Mouse (Mus musculus) v-Abl transformed pro-B cells (cell line): ENCODE measurements around the gene Setd2.

ENCODE experiments used
- in situ Hi-C, 2 experiments: fragments of 400-800 bp; cut with MboI; formaldehyde crosslinking; loops; one replicate each; pipeline ENCODE4 v1.15.1; 2025; ENCODE audit not compliant: unreplicated experiment in 2 of 2

Gene Setd2

DNA sequence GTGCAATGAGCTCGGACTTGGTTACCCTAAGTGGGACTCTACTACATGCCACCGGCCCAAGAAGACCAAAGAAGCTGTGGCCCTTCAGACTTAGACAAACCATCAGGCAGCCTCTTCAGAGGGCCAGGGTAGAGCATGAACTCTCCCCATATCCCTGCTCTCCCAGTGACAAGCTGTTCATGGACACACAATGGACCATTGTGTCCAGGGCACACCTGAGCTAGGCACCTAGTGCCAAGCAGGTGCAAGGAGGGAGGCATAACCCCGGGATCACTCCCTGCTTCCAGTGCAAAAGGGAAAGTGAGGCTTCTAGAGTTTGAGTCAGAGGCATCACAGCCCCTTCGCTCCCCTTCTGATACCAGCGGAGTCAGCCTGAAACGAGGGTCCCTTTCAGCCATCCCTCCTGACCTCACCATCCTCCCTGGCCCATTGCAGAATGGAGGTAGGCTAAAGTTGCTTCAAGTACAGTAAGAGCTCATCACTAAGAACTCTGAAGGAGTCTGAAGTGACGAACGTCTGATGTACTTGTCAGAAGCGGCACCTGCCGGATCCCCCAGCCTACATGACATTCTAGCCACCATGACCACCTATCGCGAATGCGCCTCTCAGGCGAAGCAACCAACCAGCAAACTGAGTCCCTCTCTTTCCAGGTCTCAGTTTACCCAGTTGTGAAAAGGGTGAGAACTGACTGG lies 120.7 kb downstream of the Setd2 start:
- in situ Hi-C loops: loop anchor here in 1 of 2 experiments (10.0 kb wide), 1 partner anchor 318 kb away; the partner anchor contains the start of gene Scap

DNA sequence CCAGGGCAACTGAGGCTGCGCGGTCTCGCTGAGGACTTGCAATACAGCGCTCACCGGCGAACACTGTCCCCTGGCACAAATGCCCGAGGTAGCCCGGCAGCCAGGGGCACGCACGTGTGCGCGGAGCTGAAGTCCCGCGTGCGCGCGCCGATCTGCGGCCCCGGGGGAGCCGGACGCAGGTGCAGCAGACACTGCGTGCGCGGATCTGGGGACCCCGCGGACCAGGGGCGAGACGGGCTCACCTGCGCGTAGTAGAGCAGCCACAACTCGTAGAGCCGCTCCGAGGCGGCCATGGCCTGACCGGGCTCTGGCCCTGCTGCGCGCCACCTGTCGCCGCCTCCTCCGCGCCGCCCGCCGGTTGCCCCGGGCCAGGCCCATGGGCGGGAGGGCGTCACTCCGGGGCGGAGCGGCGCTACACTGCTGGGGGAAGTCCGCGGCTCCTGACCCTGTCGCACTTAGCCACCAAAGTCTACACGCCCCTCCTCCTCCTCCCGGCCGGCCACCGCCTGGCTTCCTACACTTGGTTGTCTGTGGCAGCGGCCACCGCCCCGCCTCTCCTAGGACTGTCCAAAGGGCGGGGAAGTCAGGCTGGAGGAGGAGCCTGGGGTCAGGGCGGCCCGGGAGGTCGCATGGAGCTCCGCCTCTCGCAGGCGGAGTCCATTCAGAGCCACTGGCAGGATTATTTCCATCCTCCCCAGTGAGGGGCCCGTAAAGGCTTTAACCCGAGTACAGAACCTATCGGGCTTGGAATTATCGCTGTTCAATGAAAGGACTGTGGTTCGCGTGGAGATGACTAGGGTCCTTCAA lies 121.5 kb downstream of the Setd2 start, which contains the start of gene Nbeal2:
Nbeal2 (minus strand) TSS at position 507 of the 807 bp plus-strand sequence.
- in situ Hi-C loops: loop anchor here in 1 of 2 experiments (10.0 kb wide), 1 partner anchor 319 kb away; the partner anchor contains the start of gene Scap

DNA sequence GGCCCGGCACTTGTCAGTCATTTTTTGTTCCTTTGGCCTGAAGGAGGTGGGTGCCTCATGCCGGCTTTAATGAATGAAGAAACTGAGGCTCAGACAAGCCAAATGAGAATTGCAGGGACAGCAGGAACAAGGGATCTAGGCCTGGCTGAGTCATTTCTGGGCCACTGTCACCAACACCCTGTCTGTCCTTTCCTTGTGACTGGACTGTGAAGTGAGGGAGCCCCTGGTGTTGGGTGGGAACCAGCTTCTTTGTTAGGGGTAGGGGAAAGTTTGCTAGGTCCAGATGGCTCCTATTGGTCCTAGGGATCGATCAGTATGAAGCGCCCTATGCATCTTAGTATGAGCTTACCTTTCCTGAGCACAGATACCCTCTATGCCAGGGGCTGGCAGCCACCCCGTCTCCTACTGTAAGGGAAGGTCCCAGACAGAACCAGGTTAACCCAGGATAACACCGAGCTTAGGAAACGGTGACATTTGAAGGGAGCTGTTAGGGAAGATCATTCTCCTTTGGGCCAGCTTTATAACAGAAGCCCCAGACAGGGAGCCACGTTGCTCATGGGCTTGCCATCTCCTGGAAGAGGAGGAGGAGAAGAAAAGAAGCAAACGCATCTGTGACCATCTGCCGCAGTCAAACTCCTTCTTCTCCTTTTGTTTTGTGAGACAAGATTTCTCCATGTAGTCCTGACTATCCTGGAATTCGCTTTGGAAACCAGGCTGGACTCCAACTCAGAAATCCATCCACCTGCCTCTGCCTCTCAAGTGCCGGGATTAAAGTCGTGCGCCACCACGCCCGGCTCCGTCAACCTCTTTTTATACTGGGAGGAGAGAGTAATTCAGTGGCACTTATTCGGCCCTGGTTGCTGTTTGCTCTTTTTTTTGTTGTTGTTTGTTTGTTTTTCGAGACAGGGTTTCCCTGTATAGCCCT lies 122.6 kb downstream of the Setd2 start:
- in situ Hi-C loops: loop anchor here in 1 of 2 experiments (10.0 kb wide), 1 partner anchor 320 kb away; the partner anchor contains the start of gene Scap

DNA sequence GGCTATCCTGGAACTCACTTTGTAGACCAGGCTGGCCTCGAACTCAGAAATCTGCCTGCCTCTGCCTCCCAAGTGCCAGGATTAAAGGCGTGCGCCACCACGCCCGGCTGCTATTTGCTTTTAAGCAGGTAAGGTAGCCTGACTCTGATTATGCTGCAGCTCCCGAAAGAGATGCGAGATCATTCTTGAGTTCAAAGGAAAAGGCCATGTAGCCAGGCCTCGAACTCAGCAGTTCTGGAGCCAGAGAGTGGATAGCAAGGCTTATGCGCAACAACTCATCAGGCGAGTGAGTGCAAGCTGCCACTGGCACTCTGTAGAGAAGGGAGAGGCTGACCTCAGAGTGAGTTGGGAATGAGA lies 123.2 kb downstream of the Setd2 start:
- in situ Hi-C loops: loop anchor here in 1 of 2 experiments (10.0 kb wide), 1 partner anchor 321 kb away; the partner anchor contains the start of gene Scap

DNA sequence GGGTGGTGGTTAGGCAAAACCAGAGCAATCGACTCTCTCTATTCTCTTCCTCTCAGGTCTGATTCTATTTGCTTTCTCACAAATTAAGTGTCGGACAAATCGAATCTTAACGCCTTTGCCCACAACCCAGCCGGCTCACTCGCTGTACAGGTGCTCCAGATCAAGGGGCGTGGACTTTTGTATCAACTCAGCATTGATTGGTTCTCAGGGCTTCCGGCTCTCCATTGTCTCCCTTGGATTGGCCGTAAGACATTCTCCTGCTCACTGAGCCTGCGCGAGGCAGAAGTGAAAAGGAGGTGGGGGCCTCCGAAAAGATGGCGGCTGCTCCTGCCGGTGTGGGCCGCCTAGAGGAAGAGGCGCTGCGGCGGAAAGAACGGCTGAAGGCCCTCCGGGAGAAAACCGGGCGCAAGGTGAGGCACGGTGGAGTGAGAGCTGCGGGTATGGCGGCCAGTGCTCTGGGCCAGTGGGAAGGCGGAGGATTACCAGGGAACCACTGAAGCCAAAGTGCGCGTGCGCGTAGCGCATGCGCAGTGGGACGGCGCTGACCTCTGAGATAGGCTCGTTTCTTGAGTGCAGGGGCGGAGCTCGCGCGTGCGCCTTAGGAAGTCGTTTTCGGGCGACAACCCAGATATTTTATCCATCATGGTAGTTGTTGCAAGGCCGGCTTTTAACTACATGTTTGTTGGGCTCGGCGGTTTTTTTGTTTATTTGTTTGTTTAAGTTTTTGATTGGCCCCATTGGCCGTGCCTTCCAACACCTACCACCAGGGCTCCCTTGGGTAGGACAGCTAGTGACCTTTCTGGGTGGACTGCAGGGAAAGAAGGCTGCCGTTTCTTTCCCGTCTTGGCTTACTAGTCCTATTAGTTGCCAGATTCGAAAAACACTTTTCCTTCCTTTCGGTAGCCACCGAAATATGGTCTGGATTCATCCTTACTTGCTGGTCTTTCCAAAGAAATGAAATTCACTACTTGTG lies 124.1 kb downstream of the Setd2 start, which contains the start of gene Ccdc12:
Ccdc12 (plus strand) TSS at position 255 of the 973 bp plus-strand sequence.
- in situ Hi-C loops: loop anchor here in 1 of 2 experiments (10.0 kb wide), 1 partner anchor 322 kb away; the partner anchor contains the start of gene Scap

DNA sequence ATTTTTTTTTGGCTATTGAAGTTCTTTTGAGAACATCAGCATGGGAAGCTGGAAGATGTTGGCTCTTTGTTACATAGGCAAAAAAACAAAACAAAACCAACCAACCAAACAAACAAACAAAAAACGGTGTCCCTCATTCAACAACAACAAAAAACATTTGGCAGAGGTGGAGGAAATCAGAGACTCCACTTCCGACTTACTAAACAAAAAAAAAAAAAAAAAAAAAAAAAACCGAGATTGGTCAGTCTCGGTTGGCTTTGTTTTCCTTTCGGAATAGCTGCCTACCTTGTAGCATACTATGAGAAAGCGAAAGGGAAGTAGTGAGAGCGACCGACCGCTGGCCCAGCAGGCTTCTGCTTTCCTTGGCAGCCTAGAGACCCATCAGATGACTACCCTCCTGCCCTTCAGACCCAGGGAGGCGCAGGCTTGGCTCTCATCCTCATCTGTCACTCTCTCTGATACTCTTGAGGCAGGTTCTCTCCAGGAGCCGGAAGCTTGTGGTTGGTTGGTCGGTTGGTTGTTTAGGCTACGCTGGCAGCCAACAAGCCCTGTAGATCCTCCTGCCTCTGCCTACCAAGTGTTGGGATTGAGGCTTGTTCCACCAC lies 125.2 kb downstream of the Setd2 start:
- in situ Hi-C loops: loop anchor here in 1 of 2 experiments (10.0 kb wide), 1 partner anchor 323 kb away; the partner anchor contains the start of gene Scap

DNA sequence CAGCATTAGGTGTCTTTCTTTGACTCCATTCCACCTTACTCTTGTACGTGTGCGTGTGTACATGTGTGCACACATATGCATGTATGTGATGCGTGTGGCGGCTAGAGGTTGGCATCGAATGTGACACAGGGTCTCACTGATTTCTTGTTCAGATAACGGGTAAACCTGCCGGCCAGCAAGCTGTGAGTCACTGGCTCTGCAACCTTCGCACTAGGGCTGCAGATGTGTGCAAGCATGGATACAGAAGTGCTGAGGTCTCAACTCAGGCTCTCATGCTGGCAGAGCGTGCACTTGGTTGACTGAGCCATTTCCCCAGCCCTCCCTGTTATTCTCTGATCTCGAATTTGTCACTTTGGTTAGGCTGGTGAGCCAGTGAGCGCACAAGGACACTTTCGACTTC lies 127.1 kb downstream of the Setd2 start:
- in situ Hi-C loops: loop anchor here in 1 of 2 experiments (10.0 kb wide), 1 partner anchor 325 kb away; the partner anchor contains the start of gene Scap

DNA sequence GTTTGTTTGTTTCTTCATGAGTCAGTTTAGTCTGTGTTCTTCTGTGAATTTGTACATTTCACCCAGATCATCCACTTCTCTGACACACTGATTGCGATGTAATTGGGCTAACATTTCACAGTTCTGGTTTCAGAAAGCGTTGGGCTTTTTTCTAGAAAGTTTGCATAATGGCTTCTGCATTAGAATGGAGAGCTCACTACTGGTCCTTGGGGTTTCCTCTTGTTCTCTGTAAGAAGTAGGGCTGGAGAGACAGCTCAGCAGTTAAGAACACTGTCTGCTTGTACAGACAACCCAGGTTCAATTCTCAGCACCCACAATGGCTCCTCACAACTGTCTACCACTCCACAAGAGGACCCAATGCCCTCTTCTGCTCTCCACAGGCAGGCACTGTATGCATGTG lies 127.8 kb downstream of the Setd2 start:
- in situ Hi-C loops: no loop called here

DNA sequence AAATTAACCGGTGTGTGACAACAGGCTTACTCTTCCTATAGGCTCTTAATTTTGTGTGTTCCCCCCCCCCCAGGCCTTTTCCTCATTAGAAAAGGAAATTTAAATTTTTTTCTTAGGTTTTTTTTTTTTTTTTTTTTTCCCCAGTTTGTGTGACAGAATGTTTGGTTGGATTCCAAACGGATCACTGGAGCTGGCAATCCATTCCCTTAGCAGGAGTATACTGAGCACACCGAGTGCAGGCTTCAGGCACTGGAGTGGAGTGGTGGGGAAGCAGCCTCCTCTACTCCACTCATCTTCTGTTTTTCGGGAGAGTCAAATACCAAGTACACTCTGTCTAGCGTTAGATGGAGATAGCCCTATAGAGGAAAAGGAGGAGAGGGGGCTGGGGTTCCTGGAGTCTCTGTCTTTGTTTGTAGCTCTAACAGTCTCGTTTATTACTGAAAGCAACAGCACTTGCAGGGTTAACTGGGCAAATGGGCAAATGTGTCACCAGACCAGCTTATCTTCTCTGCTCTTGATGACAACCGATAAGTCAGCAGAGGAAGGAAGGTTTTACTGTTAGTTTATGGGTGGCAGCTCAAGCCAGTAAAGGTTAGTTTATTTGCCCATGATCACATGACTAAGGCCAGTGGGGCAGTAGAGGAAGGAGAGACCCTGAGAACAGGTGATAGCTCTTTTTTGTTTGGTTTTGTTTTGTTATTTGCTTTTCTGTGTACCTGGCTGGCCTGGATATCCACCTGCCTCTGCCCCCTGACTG lies 128.6 kb downstream of the Setd2 start:
- in situ Hi-C loops: no loop called here

DNA sequence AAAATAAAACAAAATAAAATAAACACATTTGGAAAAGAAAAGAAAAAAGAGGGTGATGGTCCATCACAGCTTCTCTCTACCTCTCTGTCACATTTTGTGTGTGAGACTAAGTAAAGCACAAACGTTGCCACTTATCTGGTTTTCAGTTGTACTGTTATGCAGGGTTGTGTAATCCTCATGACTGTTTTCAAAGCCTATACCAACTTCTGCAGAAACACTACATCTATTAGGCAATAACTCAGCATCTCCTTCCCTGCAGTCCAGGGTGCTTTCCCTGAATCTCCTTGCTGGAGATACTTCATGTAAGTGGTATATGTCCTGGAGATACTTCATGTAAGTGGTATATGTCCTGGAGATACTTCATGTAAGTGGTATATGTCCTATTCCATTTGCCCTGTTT lies 130.4 kb downstream of the Setd2 start:
- in situ Hi-C loops: no loop called here

DNA sequence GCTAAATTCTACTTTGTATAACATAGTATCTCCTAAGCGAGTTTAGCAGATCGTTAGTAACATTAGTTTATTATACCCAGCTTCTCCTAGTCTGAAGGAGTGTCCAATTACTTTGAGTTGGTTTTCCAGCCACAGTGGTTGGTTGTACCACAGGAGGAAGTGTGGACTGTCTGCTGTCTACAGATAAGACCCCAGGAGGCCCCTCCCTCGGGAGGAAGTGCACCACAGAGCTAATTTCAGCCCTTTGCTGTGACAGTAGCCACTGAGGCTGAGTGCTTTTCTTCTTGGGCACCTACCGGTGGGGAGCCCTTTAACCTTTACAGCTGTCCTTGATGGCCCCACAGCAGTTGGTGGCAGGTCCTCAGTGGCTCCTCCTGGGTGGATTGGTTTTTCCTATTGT lies 133.5 kb downstream of the Setd2 start:
- in situ Hi-C loops: no loop called here

DNA sequence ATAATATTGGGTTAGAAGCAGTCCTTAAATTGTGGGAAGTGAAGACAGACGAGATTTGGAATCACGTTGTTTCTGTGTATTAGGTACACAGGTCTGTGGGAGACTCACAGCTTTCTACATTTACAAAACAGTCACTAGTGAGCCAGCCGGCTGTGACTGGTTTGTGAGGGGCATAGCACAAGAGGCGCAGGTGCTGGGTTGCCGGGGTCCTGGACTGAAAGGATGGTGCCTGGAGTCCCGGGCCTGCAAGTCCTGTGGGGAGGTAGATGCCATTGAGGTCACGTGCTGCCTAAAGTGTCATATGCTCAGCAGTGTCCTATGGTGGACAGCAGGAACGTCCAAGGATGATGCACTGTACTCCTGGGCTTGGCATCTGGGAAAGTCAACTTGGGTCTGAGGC lies 134.0 kb downstream of the Setd2 start:
- in situ Hi-C loops: no loop called here

DNA sequence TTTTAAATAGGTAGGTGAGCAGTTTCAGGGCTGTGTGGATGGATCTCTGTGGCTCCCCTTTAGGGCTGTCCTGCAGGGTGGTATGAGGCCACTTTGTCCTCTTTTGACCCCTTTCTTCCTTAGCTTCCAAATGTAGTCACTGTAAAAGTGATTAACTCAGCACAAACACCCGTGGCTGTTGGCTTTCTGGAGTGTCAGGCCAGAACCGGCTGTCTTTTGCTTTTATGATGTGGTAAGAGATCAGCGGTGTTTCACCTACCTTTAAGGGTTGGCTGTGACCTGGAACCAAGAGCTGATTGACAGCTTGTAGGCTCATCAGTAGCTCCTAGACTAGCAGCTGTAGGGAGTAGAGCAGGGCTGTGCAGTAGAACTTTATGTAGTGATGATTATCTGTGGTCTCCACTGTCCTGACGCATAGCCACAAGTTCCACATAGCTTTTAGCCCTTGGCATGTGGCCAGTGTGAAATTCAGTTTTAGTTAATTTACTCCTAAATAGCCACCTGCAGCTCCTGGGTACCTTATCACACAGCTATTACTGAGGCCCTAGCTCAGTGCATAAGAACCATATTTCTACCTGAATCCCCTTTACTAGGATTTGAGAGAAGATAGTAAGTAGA lies 134.9 kb downstream of the Setd2 start:
- in situ Hi-C loops: no loop called here
